Mouse (Mus musculus) hindbrain, embryonic 13.5 days (tissue): ENCODE results near the gene Adarb2. TPM values are rescaled to one million over a fixed set of nuclear protein-coding genes. Genes with fewer than 3 reads are reported as not detected.

ENCODE experiments used
- ATAC-seq: fragments of 200-750 bp; cut with Nextera tagmentation; 2 replicates; pipeline ENCODE4 v1.8.0; 2017; ENCODE audit warnings: moderate TSS enrichment; ENCODE audit not compliant: low FRiP score
- H3K27ac ChIP-seq: fragments of 300-500 bp; sonication (generic); 2 replicates; pipeline ENCODE4 v1.5.1; 2015; ENCODE audit warnings: inconsistent platforms, mild to moderate bottlenecking, moderate library complexity
- H3K27me3 ChIP-seq: fragments of 300-500 bp; sonication (generic); 2 replicates; pipeline ENCODE4 v1.6.1; 2015; ENCODE audit warnings: mild to moderate bottlenecking, inconsistent platforms
- H3K36me3 ChIP-seq: fragments of 300-500 bp; sonication (generic); 2 replicates; pipeline ENCODE4 v1.6.1; 2015; ENCODE audit warnings: mild to moderate bottlenecking, inconsistent platforms
- H3K4me1 ChIP-seq: fragments of 300-500 bp; sonication (generic); replicated peaks from 2 replicates; pipeline ENCODE4 v1.6.1; 2015; ENCODE audit warnings: inconsistent platforms
- H3K4me2 ChIP-seq: fragments of 300-500 bp; sonication (generic); 2 replicates; pipeline ENCODE4 v1.6.1; 2015; ENCODE audit warnings: inconsistent platforms, mild to moderate bottlenecking, moderate library complexity
- H3K4me3 ChIP-seq: fragments of 300-500 bp; sonication (generic); 2 replicates; pipeline ENCODE4 v1.5.1; 2015; ENCODE audit warnings: mild to moderate bottlenecking, inconsistent platforms
- H3K9ac ChIP-seq: fragments of 300-500 bp; sonication (generic); 2 replicates; pipeline ENCODE4 v1.6.1; 2015; ENCODE audit warnings: mild to moderate bottlenecking, inconsistent platforms
- H3K9me3 ChIP-seq: fragments of 300-500 bp; sonication (generic); 2 replicates; pipeline ENCODE4 v1.6.1; 2016; ENCODE audit warnings: inconsistent platforms
- WGBS: fragments of 180-500 bp; shearing (Covaris S2); methylation state at CpG from one replicate; pipeline ENCODE4 v1.1.7; 2015; 5-methylcytosine and 5-hydroxymethylcytosine counted together
- polyA plus RNA-seq: library from polyadenylated mRNA; unstranded; fragments of >200 nt; fragmentation: Nextera tagmentation; extraction: Ambion mirVana; gene quantifications from 2 replicates; pipeline ENCODE4 v1.2.1, GENCODE M21; 2015

The Adarb2 gene
- polyA plus RNA-seq, 1 experiment from 2014 or later: 28.9 TPM

DNA sequence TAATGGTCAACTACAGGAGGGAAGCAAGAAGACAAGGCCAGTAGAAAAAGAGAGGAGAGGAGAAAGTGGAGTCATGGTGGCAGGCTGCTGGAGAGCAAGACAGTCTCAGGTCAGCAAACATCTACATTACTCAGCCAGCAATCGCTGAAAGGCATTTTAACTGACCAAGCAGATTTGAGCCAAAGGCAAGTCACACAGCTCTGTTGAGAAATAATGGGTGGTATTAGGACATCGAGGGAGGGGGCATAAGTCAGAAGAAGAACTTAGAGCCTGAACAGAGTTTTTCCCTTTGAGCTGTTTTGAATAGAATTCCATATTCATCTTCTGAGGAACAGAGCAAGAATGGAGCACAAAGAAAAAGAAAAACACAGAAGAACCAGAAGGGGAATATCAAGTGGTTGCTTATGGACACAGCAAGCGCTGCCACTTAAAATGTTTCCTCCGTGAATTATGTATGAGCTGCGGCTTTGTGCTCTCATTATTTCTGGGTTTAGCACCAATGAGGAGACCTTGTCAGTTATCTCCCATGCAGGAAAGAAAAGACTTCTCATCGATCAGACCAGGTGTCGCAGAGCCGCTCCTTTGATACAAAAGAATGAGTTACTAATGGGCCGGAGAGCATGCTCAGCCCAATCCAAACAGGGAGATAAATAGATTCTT lies 477.9 kb downstream of the Adarb2 start:
- no peak overlapping the region for H3K4me3 ChIP-seq
- peak; percentile 45; the same call in 1 of the 2 replicates for ATAC-seq

DNA sequence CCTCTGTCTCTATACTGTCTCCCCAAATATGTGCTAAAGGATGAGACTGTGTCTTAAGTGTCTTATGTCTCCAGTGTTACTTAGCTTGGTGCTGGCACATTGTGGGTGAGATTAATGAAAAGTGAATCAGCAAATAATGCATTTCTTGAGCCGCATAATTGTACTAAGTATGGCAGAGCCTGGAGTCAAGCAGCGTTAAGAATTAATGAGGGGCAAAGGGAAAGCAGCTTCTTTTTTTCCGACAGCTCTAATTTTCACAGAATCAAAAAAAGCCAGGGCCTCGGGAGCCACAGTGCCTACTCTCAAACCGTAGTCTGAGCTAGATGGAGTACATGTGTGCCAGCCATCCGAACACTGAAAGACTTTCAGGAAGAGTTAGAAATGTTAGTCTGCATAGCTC lies 488.8 kb downstream of the Adarb2 start:
- Histone ChIP-seq H3K27ac (no peak overlapping the region), H3K4me1 (peaks cover 11% of the 10 kb centered on the region), H3K4me2 (no peak overlapping the region), H3K9ac (no peak overlapping the region), H3K9me3 (no peaks in the 10 kb centered on the region), H3K27me3 (no peaks in the 10 kb centered on the region), H3K4me3 (no peak overlapping the region), H3K36me3 (no peaks in the 10 kb centered on the region)
- 48% methylated on average over 6 of the region's 6 CpGs for WGBS
- ATAC-seq: peak; percentile 25; the same call in 1 of the 2 replicates

More for the DNA sequence above, 477.9 kb downstream of the Adarb2 start:
- peaks cover 11% of the 10 kb centered on the region for H3K4me1 ChIP-seq
- H3K36me3 ChIP-seq: no peaks in the 10 kb centered on the region
- H3K27ac ChIP-seq: peak overlapping the region; percentile 62
- WGBS: 18% methylated on average over 9 of the region's 9 CpGs
- no peaks in the 10 kb centered on the region for H3K9me3 ChIP-seq
- no peaks in the 10 kb centered on the region for H3K27me3 ChIP-seq
- peak overlapping the region; percentile 34 for H3K4me2 ChIP-seq
- no peak overlapping the region for H3K9ac ChIP-seq

DNA sequence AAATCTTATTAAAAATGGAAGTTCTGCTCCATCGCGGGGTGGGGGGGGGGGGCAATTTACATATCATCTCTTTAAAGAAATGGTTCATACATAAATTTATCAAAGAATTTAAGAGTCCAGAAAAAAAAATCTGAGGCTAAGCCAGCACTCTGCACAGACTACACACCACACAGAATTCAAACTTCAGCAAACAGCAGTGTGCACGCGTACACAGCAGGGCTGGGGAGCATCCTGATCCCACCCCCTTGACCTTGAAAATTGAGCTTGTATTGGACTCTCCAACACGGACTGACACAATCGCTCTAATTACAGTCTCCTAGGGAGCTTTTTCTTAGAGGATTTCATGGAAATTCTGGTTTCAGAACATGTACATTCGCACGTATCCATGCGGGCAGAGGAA lies 490.1 kb downstream of the Adarb2 start:
- H3K36me3 ChIP-seq: peaks cover 3% of the 10 kb centered on the region; the same call in 1 of the 2 replicates
- H3K4me1 ChIP-seq: peaks cover 11% of the 10 kb centered on the region
- 75% methylated on average over 9 of the region's 9 CpGs for WGBS
- H3K4me3 ChIP-seq: no peak overlapping the region
- no peak overlapping the region for H3K9ac ChIP-seq
- H3K9me3 ChIP-seq: no peaks in the 10 kb centered on the region
- ATAC-seq: no peak
- H3K27me3 ChIP-seq: no peaks in the 10 kb centered on the region
- no peak overlapping the region for H3K27ac ChIP-seq
- H3K4me2 ChIP-seq: no peak overlapping the region

DNA sequence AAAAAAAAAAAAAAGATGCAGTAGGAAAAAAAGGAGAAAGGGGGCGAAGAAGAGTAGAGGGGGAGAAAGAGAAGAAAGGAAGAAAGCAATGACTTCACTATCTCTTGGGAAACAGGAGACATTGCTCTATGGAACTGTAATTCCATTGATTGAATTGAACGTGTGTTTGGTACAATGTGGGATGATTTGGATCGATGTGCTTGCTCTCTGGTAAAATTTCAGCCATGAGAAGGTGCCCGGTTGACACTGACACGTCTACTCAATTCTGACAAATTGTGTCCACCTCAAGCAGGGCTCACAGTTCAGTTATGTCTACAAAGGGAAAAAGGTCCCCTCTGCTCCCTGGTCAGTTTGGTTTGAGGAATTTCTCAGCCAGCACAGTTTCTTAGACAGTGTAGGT lies 495.8 kb downstream of the Adarb2 start:
- H3K9ac ChIP-seq: no peak overlapping the region
- H3K36me3 ChIP-seq: peaks cover 3% of the 10 kb centered on the region; the same call in 1 of the 2 replicates
- H3K27me3 ChIP-seq: no peaks in the 10 kb centered on the region
- WGBS: 88% methylated on average over 5 of the region's 5 CpGs
- no peak for ATAC-seq
- H3K4me3 ChIP-seq: no peak overlapping the region
- no peaks in the 10 kb centered on the region for H3K4me1 ChIP-seq
- H3K27ac ChIP-seq: no peak overlapping the region
- H3K9me3 ChIP-seq: no peaks in the 10 kb centered on the region
- no peak overlapping the region for H3K4me2 ChIP-seq

DNA sequence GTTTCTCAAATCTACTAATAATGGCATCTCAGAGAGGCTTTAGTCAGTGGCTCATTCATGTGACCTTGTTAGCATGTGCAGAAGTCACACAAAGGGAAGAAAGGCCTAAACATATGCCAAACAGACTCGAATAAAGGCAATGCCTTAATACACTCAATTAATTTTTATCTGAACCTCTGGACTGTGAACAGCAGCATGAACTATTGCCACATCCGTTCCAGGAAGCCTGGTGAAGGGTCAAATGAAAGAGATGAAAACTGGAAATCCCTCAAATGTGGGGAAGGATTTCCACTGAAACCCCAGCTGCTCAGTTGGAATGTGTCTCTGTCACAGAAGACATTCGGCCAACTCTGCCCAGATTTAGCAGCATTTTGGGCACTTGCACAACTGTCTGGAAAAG lies 497.2 kb downstream of the Adarb2 start:
- Histone ChIP-seq H3K4me3 (no peak overlapping the region), H3K27me3 (no peaks in the 10 kb centered on the region), H3K27ac (no peak overlapping the region), H3K9me3 (no peaks in the 10 kb centered on the region), H3K4me1 (no peaks in the 10 kb centered on the region), H3K36me3 (peaks cover 3% of the 10 kb centered on the region; the same call in 1 of the 2 replicates), H3K9ac (no peak overlapping the region), H3K4me2 (no peak overlapping the region)
- 78% methylated on average over 3 of the region's 3 CpGs for WGBS
- ATAC-seq: no peak

DNA sequence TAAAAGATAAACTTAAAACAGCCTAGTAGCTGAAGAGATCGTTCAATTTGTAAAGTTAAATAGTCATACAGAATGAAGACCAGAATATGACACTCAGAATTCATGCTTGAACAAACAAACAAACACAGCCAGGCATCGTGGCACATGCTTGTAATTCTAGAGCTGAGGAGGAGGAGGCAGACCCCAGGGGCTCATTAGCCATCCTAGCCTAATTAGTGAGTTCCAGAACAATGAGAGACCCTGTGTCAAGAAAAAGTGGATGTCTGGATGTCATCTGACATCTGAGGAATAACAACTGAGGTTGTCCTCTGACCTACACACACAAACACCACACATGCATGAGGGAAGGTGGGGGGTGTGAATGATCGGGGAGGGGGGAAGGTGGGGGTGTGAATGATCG lies 498.3 kb downstream of the Adarb2 start:
- H3K36me3 ChIP-seq: peaks cover 3% of the 10 kb centered on the region; the same call in 1 of the 2 replicates
- H3K4me3 ChIP-seq: no peak overlapping the region
- peaks cover 7% of the 10 kb centered on the region for H3K4me1 ChIP-seq
- H3K9ac ChIP-seq: no peak overlapping the region
- WGBS: 65% methylated on average over 4 of the region's 4 CpGs
- H3K4me2 ChIP-seq: no peak overlapping the region
- H3K27me3 ChIP-seq: no peaks in the 10 kb centered on the region
- no peak for ATAC-seq
- H3K9me3 ChIP-seq: no peaks in the 10 kb centered on the region
- no peak overlapping the region for H3K27ac ChIP-seq

DNA sequence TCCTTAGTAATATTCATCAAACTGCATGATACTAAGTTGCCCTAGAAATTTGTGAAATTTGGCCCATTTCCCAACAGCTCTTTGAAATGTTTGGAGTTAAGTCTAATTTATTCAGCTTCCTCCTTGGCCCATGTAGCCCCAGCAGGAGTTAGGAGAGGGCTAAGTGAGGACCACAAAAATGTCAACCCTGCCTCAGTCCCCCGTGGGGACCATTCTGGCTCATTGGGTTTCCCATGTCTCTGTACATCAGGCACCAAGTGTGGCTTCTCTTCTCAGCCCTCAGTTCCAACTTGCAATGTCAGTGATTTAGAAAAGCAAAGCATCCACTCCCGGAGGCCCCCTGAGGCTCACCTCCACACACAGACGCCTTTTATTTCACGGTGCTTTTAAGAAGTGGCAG lies 502.6 kb downstream of the Adarb2 start:
- Histone ChIP-seq H3K4me1 (peaks cover 7% of the 10 kb centered on the region), H3K9ac (no peak overlapping the region), H3K4me2 (no peak overlapping the region), H3K27me3 (no peaks in the 10 kb centered on the region), H3K9me3 (no peaks in the 10 kb centered on the region), H3K4me3 (no peak overlapping the region), H3K27ac (no peak overlapping the region), H3K36me3 (no peaks in the 10 kb centered on the region)
- 20% methylated on average over 4 of the region's 4 CpGs for WGBS
- ATAC-seq: no peak

DNA sequence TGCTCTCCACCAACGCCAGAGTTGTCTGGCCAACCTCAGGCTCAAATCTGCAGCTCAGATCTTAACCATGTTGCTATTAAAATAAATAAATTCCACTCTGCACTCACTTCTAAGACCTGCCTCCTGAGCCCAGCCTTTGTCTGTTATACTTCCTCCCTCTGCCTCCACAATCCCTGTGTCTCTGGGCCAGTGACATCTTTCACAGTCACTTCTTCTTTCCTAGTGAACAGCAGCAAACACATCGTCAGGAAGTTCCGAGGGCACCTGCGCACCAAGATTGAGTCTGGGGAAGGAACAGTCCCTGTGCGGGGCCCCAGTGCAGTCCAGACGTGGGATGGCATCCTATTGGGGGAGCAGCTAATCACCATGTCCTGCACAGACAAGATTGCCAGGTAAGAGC lies 510.7 kb downstream of the Adarb2 start:
- Histone ChIP-seq H3K27me3 (no peaks in the 10 kb centered on the region), H3K36me3 (no peaks in the 10 kb centered on the region), H3K27ac (no peak overlapping the region), H3K4me1 (0 out of 2 replicates have a peak, but pooled peaks cover 4% of the 10 kb centered on the region), H3K9me3 (no peaks in the 10 kb centered on the region), H3K9ac (no peak overlapping the region), H3K4me2 (no peak overlapping the region), H3K4me3 (no peak overlapping the region)
- no peak for ATAC-seq
- WGBS: 90% methylated on average over 6 of the region's 6 CpGs

DNA sequence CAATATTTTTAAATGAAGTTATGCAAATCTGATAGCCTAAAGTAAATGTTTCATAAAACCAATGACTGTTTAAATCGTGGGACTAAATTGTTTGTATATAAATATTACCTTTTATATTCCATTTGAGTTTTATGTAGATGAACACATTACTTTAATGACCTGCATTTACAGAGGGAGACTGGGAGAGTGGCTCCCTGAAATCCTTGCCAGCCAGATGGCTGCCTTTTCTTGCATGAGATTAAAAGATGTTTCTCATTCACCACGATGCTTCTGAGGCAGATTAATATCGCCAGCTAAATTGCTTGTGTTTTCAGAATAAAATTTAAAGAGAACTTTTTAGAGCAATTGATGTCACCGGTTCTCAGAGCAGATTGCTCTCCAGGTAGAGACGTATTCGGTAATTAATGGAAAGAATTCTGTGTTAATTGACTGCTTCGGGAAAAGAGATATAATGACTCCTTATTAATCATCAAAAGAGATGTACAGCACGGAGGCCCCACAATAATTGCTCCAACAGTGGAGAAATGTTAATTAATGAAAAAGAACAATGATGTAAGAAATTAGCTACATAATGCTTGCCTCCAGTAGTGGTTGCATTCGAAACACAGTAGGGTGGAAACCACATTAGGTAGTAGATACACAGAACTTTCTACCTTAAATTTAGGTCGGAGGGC lies 527.4 kb downstream of the Adarb2 start:
- Histone ChIP-seq H3K27ac (no peak overlapping the region), H3K27me3 (no peaks in the 10 kb centered on the region), H3K4me2 (no peak overlapping the region), H3K4me1 (peaks cover 3% of the 10 kb centered on the region; the same call in 1 of the 2 replicates), H3K9ac (no peak overlapping the region), H3K36me3 (no peaks in the 10 kb centered on the region), H3K9me3 (no peaks in the 10 kb centered on the region), H3K4me3 (no peak overlapping the region)
- peak; percentile 75 for ATAC-seq
- 65% methylated on average over 10 of the region's 10 CpGs for WGBS

DNA sequence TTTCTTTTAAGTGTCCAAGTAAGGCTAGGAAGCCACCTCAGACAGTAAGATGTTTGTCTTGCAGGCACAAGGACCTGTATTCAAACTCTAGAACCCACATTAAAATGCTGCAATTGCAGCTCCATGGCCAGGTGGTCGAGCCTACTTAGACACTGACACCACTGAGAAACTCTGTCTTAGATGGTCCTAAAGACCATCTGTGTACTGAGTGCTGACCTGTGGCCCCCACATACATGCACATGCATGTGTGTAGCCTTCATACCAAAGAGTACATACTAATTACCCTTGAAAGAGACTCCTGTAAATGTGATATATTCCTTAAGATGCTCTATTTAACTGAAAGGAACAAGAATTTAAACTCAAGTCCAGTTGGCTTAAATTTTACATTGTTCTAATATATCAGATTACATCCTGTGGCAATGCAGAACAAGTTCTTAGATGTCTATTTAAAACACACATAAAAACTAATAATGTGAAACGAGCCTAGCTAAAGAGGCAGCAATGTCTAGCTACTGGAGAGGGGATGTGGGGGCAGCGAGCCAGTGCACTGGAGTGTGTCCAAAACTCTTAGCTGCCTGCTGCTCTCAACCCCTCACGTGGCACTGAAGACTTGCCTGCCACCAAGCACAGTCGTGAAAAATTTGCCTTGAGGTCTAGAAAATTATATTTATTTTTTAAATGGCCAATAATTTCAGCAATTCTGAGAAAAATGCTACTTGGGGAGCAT lies 534.6 kb downstream of the Adarb2 start:
- no peak for ATAC-seq

DNA sequence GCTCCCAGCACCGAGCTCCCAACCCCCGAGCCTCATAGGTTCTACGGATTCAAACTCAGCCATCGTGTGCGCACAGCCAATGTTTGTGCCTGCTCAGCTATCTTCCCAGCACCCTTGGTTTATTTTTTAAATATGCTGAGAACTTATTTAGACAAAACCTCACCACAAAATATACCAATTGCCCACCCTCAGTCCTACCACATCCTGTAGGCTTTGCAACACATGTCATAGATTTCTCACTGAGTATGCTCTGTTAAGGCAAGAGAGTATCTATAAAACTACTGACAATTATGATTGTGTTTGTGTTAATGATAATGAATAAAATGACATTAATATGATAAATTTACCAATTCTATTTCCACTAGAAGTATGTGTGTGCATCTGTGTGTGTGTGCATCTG lies 540.1 kb downstream of the Adarb2 start:
- Histone ChIP-seq H3K4me1 (no peaks in the 10 kb centered on the region), H3K27me3 (no peaks in the 10 kb centered on the region), H3K27ac (no peak overlapping the region), H3K4me3 (no peak overlapping the region), H3K36me3 (no peaks in the 10 kb centered on the region), H3K4me2 (no peak overlapping the region), H3K9ac (no peak overlapping the region), H3K9me3 (no peaks in the 10 kb centered on the region)
- no peak for ATAC-seq
- 92% methylated on average over 5 of the region's 5 CpGs for WGBS

More for the DNA sequence above, 534.6 kb downstream of the Adarb2 start:
- Histone ChIP-seq H3K4me2 (no peak overlapping the region), H3K36me3 (no peaks in the 10 kb centered on the region), H3K27me3 (no peaks in the 10 kb centered on the region), H3K9me3 (no peaks in the 10 kb centered on the region), H3K27ac (no peak overlapping the region), H3K4me1 (no peaks in the 10 kb centered on the region), H3K9ac (no peak overlapping the region), H3K4me3 (no peak overlapping the region)
- WGBS: 67% methylated on average over 5 of the region's 5 CpGs

DNA sequence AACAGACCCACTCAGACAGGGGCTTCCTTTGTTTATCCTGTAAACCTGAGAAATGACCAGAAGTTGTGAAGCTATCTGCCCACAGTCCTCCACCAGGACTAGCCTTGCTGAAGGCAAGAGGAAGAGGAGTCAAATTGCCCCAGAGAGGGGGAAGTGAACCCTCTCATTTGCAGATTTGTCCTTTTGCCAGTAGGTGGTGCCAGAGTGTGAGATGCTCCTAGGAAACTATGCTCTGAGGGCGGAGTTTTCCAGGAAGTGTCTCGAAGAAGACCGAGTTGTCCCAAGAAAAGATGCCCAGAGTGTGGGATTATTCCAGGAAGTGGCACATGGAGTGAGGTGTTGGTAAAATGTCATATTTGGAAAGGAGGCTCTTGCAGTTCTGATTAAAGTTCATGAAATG lies 541.9 kb downstream of the Adarb2 start:
- WGBS: 62% methylated on average over 3 of the region's 3 CpGs
- H3K36me3 ChIP-seq: no peaks in the 10 kb centered on the region
- no peaks in the 10 kb centered on the region for H3K4me1 ChIP-seq
- no peak overlapping the region for H3K9ac ChIP-seq
- no peak for ATAC-seq
- H3K9me3 ChIP-seq: no peaks in the 10 kb centered on the region
- no peak overlapping the region for H3K27ac ChIP-seq
- no peak overlapping the region for H3K4me2 ChIP-seq
- no peaks in the 10 kb centered on the region for H3K27me3 ChIP-seq
- H3K4me3 ChIP-seq: no peak overlapping the region
